Mouse (Mus musculus) layer of hippocampus, postnatal 36 days (tissue): Measurements from ENCODE around the gene Rpl22. TPM values are rescaled to one million over a fixed set of nuclear protein-coding genes. Genes with fewer than 3 reads are reported as not detected.

ENCODE experiments used
- total RNA-seq, 2 experiments: library from RNA; stranded (reverse); gene quantifications; 2 replicates each; pipeline ENCODE4 v1.2.3; 2021

Rpl22 gene
- total RNA-seq, 2 experiments from 2014 or later, result 203 TPM

Other genes with a start within 250 kb of the Rpl22 start
- gene Tnfrsf25, start 209.8 kb upstream of the Rpl22 start, total RNA-seq, result 10 to 100 TPM; 46.5 to 65.3 TPM
- gene Espn, start 173.4 kb upstream of the Rpl22 start, total RNA-seq, result 1 to 10 TPM; 1.4 to 1.5 TPM
- not detected for gene Hes2, start 166.9 kb upstream of the Rpl22 start, total RNA-seq
- gene Acot7, start 147.6 kb upstream of the Rpl22 start, total RNA-seq, result 100 to 1,000 TPM; 331 to 345 TPM
- gene Gpr153, start 51.5 kb upstream of the Rpl22 start, total RNA-seq, result 1 to 10 TPM; 5.3 to 6.1 TPM
- gene Hes3, start 34.1 kb upstream of the Rpl22 start, total RNA-seq, result not detected
- 10 to 100 TPM; 43.9 to 44.7 TPM for gene Icmt, start 28.5 kb upstream of the Rpl22 start, total RNA-seq
- gene Rnf207, start 6.7 kb upstream of the Rpl22 start, total RNA-seq, result 1 to 10 TPM; 4.7 to 6.1 TPM
- 100 to 1,000 TPM; 124 to 130 TPM for gene Chd5, start 12.9 kb downstream of the Rpl22 start, total RNA-seq
- gene Nphp4, start 151.0 kb downstream of the Rpl22 start, total RNA-seq, result 10 to 100 TPM; 26.6 to 30.1 TPM
- gene Kcnab2, start 152.1 kb downstream of the Rpl22 start, total RNA-seq, result 100 to 1,000 TPM; 725 to 726 TPM